Mouse (Mus musculus): Measurements from ENCODE around the gene Pknox2.

GRCm38 (mm10) chr9:37160686-37161085 is 13.5 kb upstream of the Pknox2 start:
- TF ChIP-seq CTCF (IDR thresholded peaks at IDR 0.05; ENCODE audit: low read depth, low read length) (no peak), POLR2A (IDR thresholded peaks at IDR 0.05; ENCODE audit: borderline replicate concordance, low read depth, low read length) (no peak)

Data from bone marrow macrophage, adult 2 months (primary cell).